Mouse (Mus musculus) splenic B cell, adult 2 months (primary cell): ENCODE results near the gene Myo1g.

Source experiments
- DNase-seq: peaks from one replicate; pipeline ENCODE4 v3.0.0-alpha.2; 2011; ENCODE audit warnings: low read depth, low spot score
- H3K27me3 ChIP-seq: 2 replicates; pipeline ENCODE4 v1.6.1; 2012; ENCODE audit warnings: mild to moderate bottlenecking, low read length, moderate library complexity, mixed read lengths; ENCODE audit not compliant: control insufficient read depth, poor library complexity, insufficient read depth, severe bottlenecking
- H3K36me3 ChIP-seq: 2 replicates; pipeline ENCODE4 v1.6.1; 2012; ENCODE audit warnings: mild to moderate bottlenecking, low read length, moderate library complexity, mixed read lengths; ENCODE audit not compliant: control insufficient read depth, poor library complexity, insufficient read depth, severe bottlenecking

Myo1g gene

GRCm38 (mm10) chr11:6524165-6524879 lies 3.6 kb upstream of the Myo1g start:
- DNase-seq: no peak

GRCm38 (mm10) chr11:6523662-6524088 lies 2.9 kb upstream of the Myo1g start:
- DNase-seq: peak; percentile 64

More at GRCm38 (mm10) chr11:6524165-6524879, 3.6 kb upstream of the Myo1g start:
- Histone ChIP-seq H3K27me3 (no peaks in the 10 kb centered on the region), H3K36me3 (peaks cover 10% of the 10 kb centered on the region; the same call in 1 of the 2 replicates)

GRCm38 (mm10) chr11:6522782-6523525 lies 2.2 kb upstream of the Myo1g start:
- peak; percentile 88 for DNase-seq
- Histone ChIP-seq H3K36me3 (peaks cover 13% of the 10 kb centered on the region; the same call in 1 of the 2 replicates), H3K27me3 (no peaks in the 10 kb centered on the region)

More at GRCm38 (mm10) chr11:6523662-6524088, 2.9 kb upstream of the Myo1g start:
- Histone ChIP-seq H3K27me3 (no peaks in the 10 kb centered on the region), H3K36me3 (peaks cover 10% of the 10 kb centered on the region; the same call in 1 of the 2 replicates)

GRCm38 (mm10) chr11:6519491-6520033 lies 1.2 kb downstream of the Myo1g start:
- Histone ChIP-seq H3K36me3 (peaks cover 18% of the 10 kb centered on the region), H3K27me3 (no peaks in the 10 kb centered on the region)
- peak; percentile 72 for DNase-seq

GRCm38 (mm10) chr11:6514837-6515236 lies 5.9 kb downstream of the Myo1g start:
- Histone ChIP-seq H3K27me3 (no peaks in the 10 kb centered on the region), H3K36me3 (peaks cover 44% of the 10 kb centered on the region)
- DNase-seq: no peak

- no peak for DNase-seq
- peaks cover 42% of the 10 kb centered on the region for H3K36me3 ChIP-seq
- H3K27me3 ChIP-seq: no peaks in the 10 kb centered on the region
Measured at GRCm38 (mm10) chr11:6508269-6508876, 12.4 kb downstream of the Myo1g start.

- H3K36me3 ChIP-seq: peaks cover 30% of the 10 kb centered on the region
- H3K27me3 ChIP-seq: no peaks in the 10 kb centered on the region
- DNase-seq: no peak
Measured at GRCm38 (mm10) chr11:6506516-6506915, 14.2 kb downstream of the Myo1g start.

- DNase-seq: no peak
- Histone ChIP-seq H3K36me3 (peaks cover 25% of the 10 kb centered on the region), H3K27me3 (no peaks in the 10 kb centered on the region)
Measured at GRCm38 (mm10) chr11:6504689-6505088, 16.1 kb downstream of the Myo1g start.

GRCm38 (mm10) chr11:6504226-6504625 lies 16.5 kb downstream of the Myo1g start:
- H3K27me3 ChIP-seq: no peaks in the 10 kb centered on the region
- DNase-seq: no peak
- H3K36me3 ChIP-seq: peaks cover 24% of the 10 kb centered on the region

- Histone ChIP-seq H3K36me3 (peaks cover 11% of the 10 kb centered on the region), H3K27me3 (no peaks in the 10 kb centered on the region)
- DNase-seq: no peak
Measured at GRCm38 (mm10) chr11:6502506-6502905, 18.3 kb downstream of the Myo1g start.

GRCm38 (mm10) chr11:6497311-6497948 lies 23.3 kb downstream of the Myo1g start:
- no peaks in the 10 kb centered on the region for H3K36me3 ChIP-seq
- no peaks in the 10 kb centered on the region for H3K27me3 ChIP-seq
- peak; percentile 89 for DNase-seq

GRCm38 (mm10) chr11:6489691-6490503 lies 30.9 kb downstream of the Myo1g start:
- Histone ChIP-seq H3K27me3 (no peaks in the 10 kb centered on the region; the same call in 1 of the 2 replicates), H3K36me3 (no peaks in the 10 kb centered on the region)
- DNase-seq: peak; percentile 85

- H3K36me3 ChIP-seq: no peaks in the 10 kb centered on the region
- DNase-seq: no peak
Measured at GRCm38 (mm10) chr11:6489257-6489656, 31.5 kb downstream of the Myo1g start.

More at GRCm38 (mm10) chr11:6489257-6489656, 31.5 kb downstream of the Myo1g start:
- no peaks in the 10 kb centered on the region; the same call in 1 of the 2 replicates for H3K27me3 ChIP-seq
